Mouse (Mus musculus): ENCODE measurements at regions not wholly inside any gene's neighbourhood (a gene's known extent, or its start where the extent isn't known, plus 50 kb on each side); places are given as distances from the start of the nearest gene placed in this dataset.

DNA sequence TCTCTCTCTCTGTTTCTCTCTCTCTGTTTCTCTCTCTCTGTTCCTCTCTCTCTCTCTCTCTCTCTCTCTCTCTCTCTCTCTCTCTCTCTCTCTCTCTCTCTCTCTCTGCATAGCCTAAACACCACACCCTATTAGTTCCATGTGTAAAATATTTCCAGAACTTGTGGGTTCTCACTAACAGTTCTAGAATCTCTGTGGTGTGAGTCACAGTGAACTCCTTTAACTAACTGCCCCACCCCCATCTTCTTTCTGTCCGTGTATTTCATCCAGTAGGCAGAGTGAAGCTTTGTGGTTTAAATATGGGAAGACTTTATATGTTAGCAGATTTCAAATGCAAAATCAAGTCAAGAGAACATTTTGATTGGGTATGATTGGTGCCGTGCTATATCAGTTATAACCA is 153.8 kb downstream of the Alg10b start:
- no peak for TF ChIP-seq POLR2A (IDR thresholded peaks at IDR 0.05; ENCODE audit: low read depth, low read length)
- no peak for TF ChIP-seq CTCF (IDR thresholded peaks at IDR 0.05; ENCODE audit: extremely low read depth, insufficient read depth, insufficient read length, insufficient replicate concordance)

Measured in spleen, adult 2 months (tissue).